Mouse (Mus musculus): ENCODE results near the gene Dnaja2. TPM values are rescaled to one million over a fixed set of nuclear protein-coding genes. Genes with fewer than 3 reads are reported as not detected.

Gene Dnaja2
- polyA plus RNA-seq (2014; fragmentation: Nextera tagmentation; extraction: Ambion mirVana) = 139 and 173 TPM in 2 replicates

DNA sequence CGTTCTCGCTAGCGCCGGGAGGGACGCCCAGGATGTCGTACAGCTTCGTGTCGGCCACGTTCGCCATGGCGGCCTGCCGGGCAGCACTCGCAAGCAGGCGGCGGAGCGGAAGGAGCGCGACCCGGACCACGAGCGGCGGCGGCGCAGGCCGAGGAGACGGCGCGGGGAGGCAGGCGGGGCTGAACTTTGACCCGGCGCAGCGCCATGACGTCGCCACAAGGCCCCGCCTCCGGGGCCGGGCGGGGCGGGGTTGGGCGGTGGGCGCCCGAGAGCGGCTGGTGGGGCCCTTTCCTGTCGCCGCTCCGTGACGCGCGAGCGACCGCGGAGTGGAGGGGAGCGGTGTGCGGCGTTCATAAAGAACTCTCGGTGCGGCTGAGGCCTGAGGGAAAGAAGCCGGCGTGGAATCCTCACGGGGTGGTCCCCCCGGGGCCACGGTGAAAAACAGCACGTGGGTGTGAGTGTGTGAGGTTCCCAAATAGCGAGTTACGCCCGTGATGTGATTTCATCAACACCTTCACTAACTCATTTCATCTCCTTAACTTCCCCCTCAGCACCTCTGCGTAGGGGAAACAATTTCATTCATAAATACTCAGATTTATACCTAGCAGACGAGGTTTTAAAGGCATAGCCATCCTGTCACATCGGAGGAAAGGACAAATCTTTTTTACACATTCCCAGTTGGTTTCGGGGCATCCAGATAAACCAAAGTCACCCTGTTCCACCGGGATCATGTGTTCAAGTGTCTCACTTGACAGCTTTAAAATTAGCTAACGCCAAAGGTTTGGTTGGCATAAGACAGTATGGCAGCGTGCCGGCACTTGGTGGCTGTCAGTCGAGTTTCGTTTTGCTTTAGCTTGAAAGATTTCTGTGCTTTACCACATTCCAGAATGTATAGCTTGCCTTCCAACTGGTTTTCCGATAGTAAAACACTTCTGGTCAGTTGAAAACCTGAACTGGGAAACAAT, at the start of gene Dnaja2:
Gene Dnaja2, minus strand, starts transcription at position 164 of the 965 bp plus-strand sequence.
- peak within 1 kb of the TSS; percentile 94 for H3K27ac ChIP-seq (ENCODE audit: low read depth, low read length)
- 0 out of 2 replicates have a peak, but pooled peaks cover 4% of the 10 kb centered on the region for H3K4me1 ChIP-seq (ENCODE audit: control insufficient read depth, insufficient read depth, low read length)
- H3K4me2 ChIP-seq (replicated peaks; ENCODE audit: low read depth, low read length) = peak within 1 kb of the TSS; percentile 91
- H3K27me3 ChIP-seq (ENCODE audit: control insufficient read depth, insufficient read depth, low read length) = no peaks in the 10 kb centered on the region
- H3K36me3 ChIP-seq (ENCODE audit: control insufficient read depth, insufficient read depth, low read length) = peaks cover 26% of the 10 kb centered on the region
- H3K9me3 ChIP-seq (ENCODE audit: control insufficient read depth, low read length) = no peaks in the 10 kb centered on the region
- peak within 1 kb of the TSS; percentile 95 for H3K9ac ChIP-seq (ENCODE audit: low read depth, low read length)
- peak within 1 kb of the TSS; percentile 91 for H3K4me3 ChIP-seq (ENCODE audit: low read length)
- 1% methylated on average over 72 of the region's 77 CpGs for WGBS
- ATAC-seq (ENCODE audit: low FRiP score, low TSS enrichment) = peak; percentile 95

- H3K9me3 ChIP-seq (ENCODE audit: control insufficient read depth, low read length) = no peaks in the 10 kb centered on the region
- WGBS = 80% methylated on average over 4 of the region's 4 CpGs
- H3K4me1 ChIP-seq (ENCODE audit: control insufficient read depth, insufficient read depth, low read length) = no peaks in the 10 kb centered on the region
- no peaks in the 10 kb centered on the region for H3K36me3 ChIP-seq (ENCODE audit: control insufficient read depth, insufficient read depth, low read length)
- H3K27ac ChIP-seq (ENCODE audit: low read depth, low read length) = no peak overlapping the region
- no peaks in the 10 kb centered on the region for H3K27me3 ChIP-seq (ENCODE audit: control insufficient read depth, insufficient read depth, low read length)
- H3K4me3 ChIP-seq (ENCODE audit: low read length) = no peak overlapping the region
- no peak overlapping the region for H3K9ac ChIP-seq (ENCODE audit: low read depth, low read length)
- no peak for ATAC-seq (ENCODE audit: low FRiP score, low TSS enrichment)
- H3K4me2 ChIP-seq (replicated peaks; ENCODE audit: low read depth, low read length) = no peak overlapping the region
Measured at GRCm38 (mm10) chr8:85604201-85604600, 49.1 kb upstream of the Dnaja2 start.

GRCm38 (mm10) chr8:85603203-85603895, 48.2 kb upstream of the Dnaja2 start:
- Histone ChIP-seq H3K9me3 (ENCODE audit: control insufficient read depth, low read length) (no peaks in the 10 kb centered on the region), H3K27ac (ENCODE audit: low read depth, low read length) (no peak overlapping the region), H3K4me1 (ENCODE audit: control insufficient read depth, insufficient read depth, low read length) (no peaks in the 10 kb centered on the region), H3K4me2 (replicated peaks; ENCODE audit: low read depth, low read length) (no peak overlapping the region), H3K4me3 (ENCODE audit: low read length) (no peak overlapping the region), H3K27me3 (ENCODE audit: control insufficient read depth, insufficient read depth, low read length) (no peaks in the 10 kb centered on the region), H3K36me3 (ENCODE audit: control insufficient read depth, insufficient read depth, low read length) (no peaks in the 10 kb centered on the region), H3K9ac (ENCODE audit: low read depth, low read length) (no peak overlapping the region)
- peak; percentile 62; the same call in 1 of the 2 replicates for ATAC-seq (ENCODE audit: low FRiP score, low TSS enrichment)
- 39% methylated on average over 8 of the region's 8 CpGs for WGBS

- Histone ChIP-seq H3K27ac (ENCODE audit: low read depth, low read length) (no peak overlapping the region), H3K4me3 (ENCODE audit: low read length) (no peak overlapping the region), H3K36me3 (ENCODE audit: control insufficient read depth, insufficient read depth, low read length) (no peaks in the 10 kb centered on the region), H3K4me1 (ENCODE audit: control insufficient read depth, insufficient read depth, low read length) (no peaks in the 10 kb centered on the region), H3K9ac (ENCODE audit: low read depth, low read length) (no peak overlapping the region), H3K9me3 (ENCODE audit: control insufficient read depth, low read length) (no peaks in the 10 kb centered on the region), H3K27me3 (ENCODE audit: control insufficient read depth, insufficient read depth, low read length) (no peaks in the 10 kb centered on the region), H3K4me2 (replicated peaks; ENCODE audit: low read depth, low read length) (no peak overlapping the region)
- 72% methylated on average over 4 of the region's 4 CpGs for WGBS
- ATAC-seq (ENCODE audit: low FRiP score, low TSS enrichment) = no peak
Measured at GRCm38 (mm10) chr8:85602737-85603136, 47.6 kb upstream of the Dnaja2 start.

GRCm38 (mm10) chr8:85601741-85602140, 46.6 kb upstream of the Dnaja2 start:
- no peaks in the 10 kb centered on the region for H3K27me3 ChIP-seq (ENCODE audit: control insufficient read depth, insufficient read depth, low read length)
- H3K9ac ChIP-seq (ENCODE audit: low read depth, low read length) = no peak overlapping the region
- H3K4me2 ChIP-seq (replicated peaks; ENCODE audit: low read depth, low read length) = no peak overlapping the region
- 58% methylated on average over 8 of the region's 8 CpGs for WGBS
- no peak for ATAC-seq (ENCODE audit: low FRiP score, low TSS enrichment)
- no peak overlapping the region for H3K27ac ChIP-seq (ENCODE audit: low read depth, low read length)
- no peaks in the 10 kb centered on the region for H3K4me1 ChIP-seq (ENCODE audit: control insufficient read depth, insufficient read depth, low read length)
- no peaks in the 10 kb centered on the region for H3K36me3 ChIP-seq (ENCODE audit: control insufficient read depth, insufficient read depth, low read length)
- H3K9me3 ChIP-seq (ENCODE audit: control insufficient read depth, low read length) = no peaks in the 10 kb centered on the region
- no peak overlapping the region for H3K4me3 ChIP-seq (ENCODE audit: low read length)

DNA sequence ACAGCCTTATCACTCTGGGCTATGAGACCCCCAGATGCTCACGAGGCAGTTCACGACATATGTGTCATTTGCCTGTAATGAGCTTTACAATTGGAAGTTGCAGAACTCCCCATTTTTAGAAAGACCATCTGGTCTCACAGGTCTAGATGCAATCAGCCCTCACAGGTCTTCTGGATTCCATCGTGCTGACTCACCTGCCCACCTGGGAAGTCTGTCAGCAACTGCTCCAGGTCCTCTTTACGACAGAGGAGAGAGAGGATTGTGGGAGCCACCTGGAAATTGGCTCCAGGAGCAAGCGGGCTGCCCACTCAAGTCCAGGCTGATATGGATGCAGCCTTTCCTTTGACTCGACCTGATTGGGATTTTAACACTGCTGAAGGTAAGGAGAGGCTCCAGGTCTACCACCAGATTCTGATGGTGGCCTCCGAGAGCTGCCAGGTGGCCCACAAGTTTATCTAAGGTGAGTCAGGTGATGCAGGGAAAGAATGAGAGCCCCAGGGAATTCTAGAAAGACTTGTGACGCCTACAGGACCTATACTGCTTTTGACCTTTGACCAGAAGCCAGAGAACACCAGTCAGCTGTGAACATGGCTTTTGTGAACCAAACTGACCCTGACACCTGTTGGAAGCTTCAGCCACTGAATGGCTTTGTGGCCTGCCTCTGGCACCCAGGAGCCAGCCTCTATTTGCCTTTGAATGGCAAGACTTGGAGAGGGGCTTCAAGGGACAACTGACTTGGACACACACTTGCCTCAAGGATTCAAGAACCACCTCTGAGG, 42.5 kb upstream of the Dnaja2 start:
- ATAC-seq (ENCODE audit: low FRiP score, low TSS enrichment) = no peak
- H3K4me3 ChIP-seq (ENCODE audit: low read length) = no peak overlapping the region
- H3K27me3 ChIP-seq (ENCODE audit: control insufficient read depth, insufficient read depth, low read length) = no peaks in the 10 kb centered on the region
- no peak overlapping the region for H3K27ac ChIP-seq (ENCODE audit: low read depth, low read length)
- H3K9ac ChIP-seq (ENCODE audit: low read depth, low read length) = no peak overlapping the region
- H3K4me2 ChIP-seq (replicated peaks; ENCODE audit: low read depth, low read length) = no peak overlapping the region
- no peaks in the 10 kb centered on the region for H3K36me3 ChIP-seq (ENCODE audit: control insufficient read depth, insufficient read depth, low read length)
- WGBS = 61% methylated on average over 8 of the region's 8 CpGs
- H3K4me1 ChIP-seq (ENCODE audit: control insufficient read depth, insufficient read depth, low read length) = no peaks in the 10 kb centered on the region
- H3K9me3 ChIP-seq (ENCODE audit: control insufficient read depth, low read length) = no peaks in the 10 kb centered on the region

GRCm38 (mm10) chr8:85595391-85595790, 40.2 kb upstream of the Dnaja2 start:
- no peaks in the 10 kb centered on the region for H3K9me3 ChIP-seq (ENCODE audit: control insufficient read depth, low read length)
- no peak overlapping the region for H3K4me2 ChIP-seq (replicated peaks; ENCODE audit: low read depth, low read length)
- 36% methylated on average over 6 of the region's 6 CpGs for WGBS
- no peaks in the 10 kb centered on the region for H3K36me3 ChIP-seq (ENCODE audit: control insufficient read depth, insufficient read depth, low read length)
- no peak overlapping the region for H3K9ac ChIP-seq (ENCODE audit: low read depth, low read length)
- no peaks in the 10 kb centered on the region for H3K27me3 ChIP-seq (ENCODE audit: control insufficient read depth, insufficient read depth, low read length)
- H3K4me3 ChIP-seq (ENCODE audit: low read length) = no peak overlapping the region
- no peak overlapping the region for H3K27ac ChIP-seq (ENCODE audit: low read depth, low read length)
- no peaks in the 10 kb centered on the region for H3K4me1 ChIP-seq (ENCODE audit: control insufficient read depth, insufficient read depth, low read length)
- peak; percentile 62 for ATAC-seq (ENCODE audit: low FRiP score, low TSS enrichment)

DNA sequence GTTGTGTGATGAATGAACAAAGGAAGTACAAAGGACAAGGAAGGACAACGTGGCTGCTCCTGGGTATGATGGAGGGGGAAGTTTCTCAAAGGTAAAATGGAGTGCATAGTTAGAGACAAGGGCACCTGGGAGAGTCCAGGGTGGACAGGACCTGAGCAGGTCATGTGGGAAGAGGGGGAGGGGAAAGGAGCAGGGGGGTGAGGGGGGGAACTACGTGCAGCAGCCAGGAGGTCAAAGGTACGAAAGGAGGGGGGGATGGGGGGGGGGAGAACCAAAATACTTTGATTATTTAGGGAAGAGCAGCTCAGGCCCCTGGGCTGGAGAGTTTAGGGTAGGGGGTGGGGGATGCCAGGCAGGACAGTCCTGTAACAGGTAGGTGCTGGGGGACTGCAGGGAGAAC, 39.8 kb upstream of the Dnaja2 start:
- Histone ChIP-seq H3K27ac (ENCODE audit: low read depth, low read length) (no peak overlapping the region), H3K27me3 (ENCODE audit: control insufficient read depth, insufficient read depth, low read length) (no peaks in the 10 kb centered on the region), H3K4me3 (ENCODE audit: low read length) (no peak overlapping the region), H3K4me2 (replicated peaks; ENCODE audit: low read depth, low read length) (no peak overlapping the region), H3K36me3 (ENCODE audit: control insufficient read depth, insufficient read depth, low read length) (no peaks in the 10 kb centered on the region), H3K9me3 (ENCODE audit: control insufficient read depth, low read length) (no peaks in the 10 kb centered on the region), H3K9ac (ENCODE audit: low read depth, low read length) (no peak overlapping the region), H3K4me1 (ENCODE audit: control insufficient read depth, insufficient read depth, low read length) (no peaks in the 10 kb centered on the region)
- 47% methylated on average over 3 of the region's 3 CpGs for WGBS
- no peak for ATAC-seq (ENCODE audit: low FRiP score, low TSS enrichment)
